Mouse (Mus musculus): ENCODE data around the gene Mgat5.

The Mgat5 gene

GRCm38 (mm10) chr1:127498746-127499145 is 293.9 kb downstream of the Mgat5 start:
- DNase-seq (ENCODE audit: inconsistent ontology term): no peak

GRCm38 (mm10) chr1:127500219-127500618 is 295.4 kb downstream of the Mgat5 start:
- DNase-seq (ENCODE audit: inconsistent ontology term): peak; percentile 25

- no peak for DNase-seq (ENCODE audit: inconsistent ontology term)
These were observed 295.9 kb downstream of the Mgat5 start for GRCm38 (mm10) chr1:127500701-127501100.

GRCm38 (mm10) chr1:127507042-127507650 is 302.3 kb downstream of the Mgat5 start:
- no peak for DNase-seq (ENCODE audit: inconsistent ontology term)

GRCm38 (mm10) chr1:127508067-127508739 is 303.4 kb downstream of the Mgat5 start:
- DNase-seq (ENCODE audit: inconsistent ontology term): no peak

- no peak for DNase-seq (ENCODE audit: inconsistent ontology term)
These were observed 304.1 kb downstream of the Mgat5 start for GRCm38 (mm10) chr1:127508921-127509320.

- DNase-seq (ENCODE audit: inconsistent ontology term): no peak
These were observed 306.5 kb downstream of the Mgat5 start for GRCm38 (mm10) chr1:127511362-127511761.

- DNase-seq (ENCODE audit: inconsistent ontology term): no peak
These were observed 307.9 kb downstream of the Mgat5 start for GRCm38 (mm10) chr1:127512709-127513108.

- no peak for DNase-seq (ENCODE audit: inconsistent ontology term)
These were observed 308.3 kb downstream of the Mgat5 start for GRCm38 (mm10) chr1:127513140-127513539.

GRCm38 (mm10) chr1:127513664-127514063 is 308.8 kb downstream of the Mgat5 start:
- DNase-seq (ENCODE audit: inconsistent ontology term): no peak

GRCm38 (mm10) chr1:127514479-127514878 is 309.7 kb downstream of the Mgat5 start:
- no peak for DNase-seq (ENCODE audit: inconsistent ontology term)

GRCm38 (mm10) chr1:127514888-127515287 is 310.1 kb downstream of the Mgat5 start:
- DNase-seq (ENCODE audit: inconsistent ontology term): no peak

GRCm38 (mm10) chr1:127523364-127523763 is 318.5 kb downstream of the Mgat5 start:
- DNase-seq (ENCODE audit: inconsistent ontology term): no peak

GRCm38 (mm10) chr1:127530849-127531580 is 326.2 kb downstream of the Mgat5 start:
- DNase-seq (ENCODE audit: inconsistent ontology term): peak; percentile 80

- DNase-seq (ENCODE audit: inconsistent ontology term): no peak
These were observed 326.9 kb downstream of the Mgat5 start for GRCm38 (mm10) chr1:127531723-127532122.

GRCm38 (mm10) chr1:127536448-127536847 is 331.6 kb downstream of the Mgat5 start:
- DNase-seq (ENCODE audit: inconsistent ontology term): no peak

GRCm38 (mm10) chr1:127537204-127538038 is 332.6 kb downstream of the Mgat5 start:
- peak; percentile 22 for DNase-seq (ENCODE audit: inconsistent ontology term)
